Mouse (Mus musculus) left cerebral cortex, postnatal 4 days (tissue): ENCODE measurements around the gene Nup62. TPM values are rescaled to one million over a fixed set of nuclear protein-coding genes. Genes with fewer than 3 reads are reported as not detected.

Source experiments
- DNase-seq: peaks from one replicate; pipeline ENCODE4 v3.0.0-alpha.2; 2022
- intact Hi-C: fragments of 180-260 bp; cut with DNase I; formaldehyde crosslinking; loops from one replicate; pipeline ENCODE4 v1.15.1; 2025
- total RNA-seq, 2 experiments: library from RNA; stranded (reverse); gene quantifications; 2 replicates each; pipeline ENCODE4 v1.2.3; 2021

Nup62 gene
- total RNA-seq, 2 experiments from 2014 or later: 50.3 to 51.1 TPM

GRCm38 (mm10) chr7:44848561-44849415, 32.9 kb downstream of the Nup62 start, which contains the start of the genes Akt1s1 and Tbc1d17:
TSS of gene Akt1s1 (plus strand) at chr7:44848991.
TSS of gene Tbc1d17 (minus strand) at chr7:44849079.
- intact Hi-C loops: no loop called here

DNA sequence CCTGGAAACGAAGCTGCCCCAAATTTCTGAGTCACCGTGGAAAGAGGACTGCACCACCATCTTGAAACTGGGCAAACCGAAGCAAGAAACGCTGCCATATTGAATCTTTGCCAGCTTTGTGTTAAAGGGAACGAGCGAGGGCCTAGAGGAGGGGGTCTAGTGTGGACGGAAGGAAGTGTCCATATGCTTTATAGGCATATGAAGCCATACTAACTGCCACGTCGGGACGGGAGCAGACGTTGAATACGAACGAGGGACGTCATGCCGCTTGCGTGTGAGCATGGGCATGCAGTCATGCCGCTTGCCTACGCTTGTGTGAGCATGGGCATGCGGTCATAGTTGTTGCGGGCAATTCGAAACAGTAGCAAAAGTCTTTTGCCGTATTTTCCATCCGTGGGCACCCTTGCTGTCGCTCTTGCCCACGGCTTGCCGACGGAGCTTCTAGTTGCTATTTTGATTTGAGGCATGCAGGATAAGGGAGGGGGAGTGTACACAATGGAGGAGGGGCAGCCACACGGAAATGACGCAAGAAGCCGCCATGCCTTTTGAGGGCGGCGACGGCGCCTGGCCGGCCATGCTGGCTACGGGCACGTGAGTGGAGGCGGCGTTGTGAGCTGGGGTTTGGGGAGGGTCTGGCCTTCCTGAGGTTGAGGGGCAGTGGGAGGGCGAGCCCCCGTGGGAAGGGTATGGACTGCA, 33.7 kb downstream of the Nup62 start:
- peak; percentile 92 for DNase-seq
- intact Hi-C loops: no loop called here

More at GRCm38 (mm10) chr7:44848561-44849415, 32.9 kb downstream of the Nup62 start, which contains the start of the genes Akt1s1 and Tbc1d17:
- DNase-seq: peak; percentile 99

GRCm38 (mm10) chr7:44850146-44850545, 34.3 kb downstream of the Nup62 start:
- intact Hi-C loops: no loop called here

DNA sequence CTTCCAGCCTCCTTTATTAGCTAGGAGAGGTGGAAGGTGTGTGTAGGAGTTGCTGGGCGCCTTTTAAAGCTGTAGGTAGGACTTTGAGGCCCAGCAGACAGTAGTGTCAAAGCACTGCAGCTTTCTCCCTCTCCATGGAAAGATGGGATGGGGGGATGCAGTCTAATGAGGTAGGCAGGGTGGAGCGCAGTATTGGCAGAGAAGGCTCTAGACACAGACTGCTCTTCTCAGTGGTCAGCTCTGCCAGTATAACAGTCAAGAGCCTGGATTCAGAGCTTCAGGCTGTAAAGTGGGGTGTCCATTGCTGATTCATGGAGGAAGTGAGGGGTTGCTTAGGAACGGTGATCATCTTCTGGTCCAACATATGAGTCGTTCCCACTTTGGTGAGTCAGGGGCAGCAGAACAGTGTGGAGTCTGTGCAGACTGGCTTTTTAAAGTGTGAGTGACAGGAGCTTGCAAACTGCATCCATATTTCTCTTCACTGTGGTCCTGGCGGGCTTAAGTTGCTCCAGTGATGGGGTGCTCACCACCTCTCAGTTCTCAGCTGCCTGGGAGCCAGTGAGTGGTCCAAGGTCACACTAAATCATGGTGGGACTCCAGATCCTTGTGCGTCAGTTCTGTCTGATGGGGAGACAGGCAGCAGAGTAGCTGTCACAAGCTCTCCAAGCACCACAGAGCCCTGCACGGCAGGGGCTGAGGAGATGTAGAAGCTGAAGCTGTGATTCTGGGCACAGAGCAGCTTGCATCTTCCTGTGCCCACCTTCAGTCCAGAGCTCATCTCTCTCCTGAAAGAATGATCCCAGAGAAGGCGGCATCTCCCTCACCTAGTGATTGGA, 35.1 kb downstream of the Nup62 start:
- no peak for DNase-seq
- intact Hi-C loops: no loop called here

More at GRCm38 (mm10) chr7:44850146-44850545, 34.3 kb downstream of the Nup62 start:
- peak; percentile 88 for DNase-seq

DNA sequence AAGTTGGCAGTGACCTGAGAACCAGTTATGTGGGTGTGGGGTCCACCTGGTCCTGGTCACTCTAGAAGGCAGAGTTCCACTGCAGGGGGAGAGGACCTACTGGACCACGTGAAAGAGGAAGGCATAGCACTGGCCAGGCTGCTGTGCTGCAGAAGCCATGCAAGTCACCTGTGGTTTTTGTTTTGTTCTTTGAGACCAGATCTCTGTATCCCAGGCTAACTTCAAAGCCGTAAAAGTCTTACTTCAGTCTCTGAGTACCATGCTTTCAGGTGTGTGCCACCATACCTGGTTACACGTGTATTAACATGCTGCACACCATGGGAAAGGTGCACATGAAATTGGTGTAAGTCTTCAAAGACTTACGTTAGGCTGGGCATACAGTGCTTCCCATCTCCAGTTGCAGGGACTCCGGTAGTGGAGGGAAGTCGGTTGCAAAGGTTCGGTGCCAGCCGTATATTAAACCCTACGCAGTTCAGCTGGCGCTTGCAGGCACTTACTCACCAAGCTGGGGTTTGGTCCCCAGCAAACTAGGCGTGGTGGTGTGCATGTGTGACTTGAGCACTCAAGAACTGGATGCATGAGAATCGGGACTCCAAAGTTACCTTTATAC, 35.8 kb downstream of the Nup62 start:
- DNase-seq: no peak
- intact Hi-C loops: no loop called here

DNA sequence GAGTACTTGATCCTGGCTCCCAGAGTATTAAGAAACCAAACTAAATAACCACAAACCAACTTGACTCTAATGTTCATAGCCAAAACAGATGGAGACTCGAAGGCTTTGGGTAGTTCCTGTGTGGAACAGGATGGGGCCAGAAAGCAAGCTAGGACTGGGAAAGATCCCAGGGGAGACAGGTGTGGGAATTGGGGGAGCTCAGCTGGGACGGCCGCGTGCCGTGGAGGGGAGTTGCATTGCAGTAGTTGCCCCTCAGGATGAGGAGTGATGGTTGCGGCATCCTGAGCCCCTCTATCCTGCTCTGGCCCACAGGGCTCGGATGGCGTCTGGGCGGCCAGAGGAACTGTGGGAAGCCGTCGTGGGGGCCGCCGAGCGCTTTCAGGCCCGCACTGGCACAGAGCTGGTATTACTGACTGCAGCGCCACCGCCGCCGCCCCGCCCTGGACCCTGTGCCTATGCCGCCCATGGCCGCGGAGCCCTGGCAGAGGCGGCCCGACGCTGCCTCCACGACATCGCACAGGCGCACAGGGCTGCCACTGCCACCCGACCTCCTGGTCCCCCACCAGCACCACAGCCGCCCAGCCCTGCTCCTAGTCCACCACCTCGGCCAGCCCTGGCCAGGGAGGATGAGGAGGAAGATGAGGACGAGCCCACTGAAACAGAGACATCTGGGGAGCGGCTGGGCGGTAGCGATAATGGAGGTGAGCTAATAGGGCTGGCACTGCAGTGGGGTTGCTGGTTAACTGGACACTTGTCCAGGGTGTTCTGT, 36.6 kb downstream of the Nup62 start:
- DNase-seq: no peak
- intact Hi-C loops: no loop called here

- intact Hi-C loops: no loop called here
- DNase-seq: no peak
Measured at GRCm38 (mm10) chr7:44853065-44853464, 37.2 kb downstream of the Nup62 start.

DNA sequence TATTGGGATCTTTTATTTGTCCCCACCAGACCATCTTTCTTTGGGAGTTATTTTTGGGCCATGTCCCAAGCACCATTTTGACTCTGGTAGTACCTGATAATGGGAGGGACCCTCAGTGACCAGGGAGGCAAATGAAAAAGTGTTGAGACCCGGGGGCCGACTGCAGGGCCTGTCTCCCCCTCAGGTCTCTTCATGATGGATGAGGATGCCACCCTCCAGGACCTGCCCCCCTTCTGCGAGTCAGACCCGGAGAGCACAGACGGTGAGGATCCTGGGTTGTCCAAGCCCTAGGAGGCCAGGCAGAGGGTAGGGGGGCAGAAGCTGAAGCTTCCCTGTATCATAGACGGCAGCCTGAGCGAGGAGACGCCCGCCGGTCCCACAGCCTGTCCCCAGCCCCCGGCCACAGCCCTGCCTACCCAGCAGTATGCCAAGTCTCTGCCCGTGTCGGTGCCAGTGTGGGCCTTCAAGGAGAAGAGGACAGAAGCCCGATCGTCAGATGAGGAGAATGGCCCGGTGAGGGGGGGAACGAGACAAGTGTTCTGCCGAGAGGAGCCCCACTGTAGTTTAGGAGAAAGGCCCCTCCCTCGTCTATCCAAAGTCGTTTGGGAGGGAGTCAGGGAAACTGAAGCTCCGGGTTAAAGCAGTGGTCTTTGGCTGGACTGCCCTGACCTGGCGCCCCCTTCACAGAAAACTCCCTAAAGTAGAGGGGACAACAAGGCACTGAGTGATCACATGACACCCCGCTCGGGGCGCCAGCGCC, 37.9 kb downstream of the Nup62 start:
- intact Hi-C loops: no loop called here
- DNase-seq: no peak

DNA sequence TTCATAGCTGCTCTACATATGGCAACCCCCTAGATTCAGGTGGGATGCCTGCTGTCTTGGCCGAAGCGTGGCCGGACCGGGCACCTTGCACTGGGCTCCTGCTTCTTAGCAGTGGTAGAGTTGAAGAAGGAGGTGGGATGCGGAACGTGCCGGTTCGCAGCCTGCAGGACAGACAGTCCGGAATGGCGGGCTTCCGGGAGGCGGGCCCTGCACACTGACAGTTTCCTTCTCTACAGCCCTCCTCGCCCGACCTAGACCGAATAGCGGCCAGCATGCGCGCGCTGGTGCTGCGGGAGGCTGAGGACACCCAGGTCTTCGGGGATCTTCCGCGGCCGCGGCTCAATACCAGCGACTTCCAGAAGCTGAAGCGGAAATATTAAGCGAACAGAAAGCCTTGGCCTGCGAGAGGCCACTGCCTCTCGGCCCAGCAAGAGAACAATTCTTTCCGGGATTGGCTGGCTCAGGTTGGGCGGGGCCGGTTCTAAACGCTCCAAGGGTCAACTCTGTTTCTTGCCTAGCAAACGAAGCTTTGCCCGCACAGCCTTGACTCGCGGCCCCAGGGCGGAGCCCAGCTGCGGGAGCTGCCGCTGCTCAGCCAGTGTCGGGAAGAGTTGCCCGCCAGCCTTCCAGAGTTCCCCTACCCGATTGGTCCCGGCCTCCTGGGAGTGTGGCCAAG, 38.6 kb downstream of the Nup62 start:
- intact Hi-C loops: no loop called here
- DNase-seq: peak; percentile 81

DNA sequence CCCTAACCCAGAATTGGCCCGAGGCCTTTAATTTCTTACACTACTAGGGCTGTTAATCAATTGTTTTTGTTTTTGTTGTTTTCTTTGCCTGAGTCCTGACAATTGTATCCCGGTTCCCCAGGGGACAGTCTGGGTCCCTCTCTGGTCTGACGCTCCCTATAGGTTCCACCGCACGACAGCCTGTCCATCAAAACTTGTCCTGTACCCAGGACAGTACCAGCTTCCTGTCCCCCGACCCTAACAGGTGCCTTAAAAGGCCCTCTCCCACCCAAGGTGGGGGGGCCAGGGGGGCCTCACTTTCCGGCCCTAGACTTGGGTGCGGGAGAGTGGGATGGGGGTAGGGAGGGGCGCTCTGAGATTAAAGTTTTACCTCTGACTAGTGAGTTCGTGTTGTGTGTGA, 39.1 kb downstream of the Nup62 start:
- DNase-seq: no peak
- intact Hi-C loops: no loop called here

- intact Hi-C loops: no loop called here
- DNase-seq: no peak
Measured at GRCm38 (mm10) chr7:44856265-44856916, 40.5 kb downstream of the Nup62 start.

- DNase-seq: peak; percentile 83
- intact Hi-C loops: no loop called here
Measured at GRCm38 (mm10) chr7:44857042-44857552, 41.2 kb downstream of the Nup62 start, which contains the start of gene Pnkp. TSS of gene Pnkp (plus strand) at chr7:44857139.

DNA sequence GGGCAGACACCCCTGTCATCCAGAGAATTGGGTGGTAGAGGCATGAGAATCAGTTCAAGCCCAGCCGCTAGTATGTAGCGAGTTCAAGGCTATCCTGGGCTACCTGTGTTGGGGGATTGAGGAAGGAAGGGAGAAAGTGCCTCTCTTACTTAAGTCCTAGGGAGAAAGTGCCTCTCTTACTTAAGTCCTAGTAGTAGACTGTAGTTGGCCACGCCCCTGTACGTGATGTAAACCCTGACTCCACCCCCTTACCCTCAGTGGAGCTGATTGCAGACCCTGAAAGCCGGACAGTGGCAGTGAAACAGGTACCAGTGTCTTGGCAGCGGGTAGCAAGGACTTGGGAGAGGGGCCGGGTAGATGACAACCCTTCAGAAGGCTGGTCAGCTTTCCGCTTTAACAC, 42.0 kb downstream of the Nup62 start:
- intact Hi-C loops: no loop called here
- no peak for DNase-seq

DNA sequence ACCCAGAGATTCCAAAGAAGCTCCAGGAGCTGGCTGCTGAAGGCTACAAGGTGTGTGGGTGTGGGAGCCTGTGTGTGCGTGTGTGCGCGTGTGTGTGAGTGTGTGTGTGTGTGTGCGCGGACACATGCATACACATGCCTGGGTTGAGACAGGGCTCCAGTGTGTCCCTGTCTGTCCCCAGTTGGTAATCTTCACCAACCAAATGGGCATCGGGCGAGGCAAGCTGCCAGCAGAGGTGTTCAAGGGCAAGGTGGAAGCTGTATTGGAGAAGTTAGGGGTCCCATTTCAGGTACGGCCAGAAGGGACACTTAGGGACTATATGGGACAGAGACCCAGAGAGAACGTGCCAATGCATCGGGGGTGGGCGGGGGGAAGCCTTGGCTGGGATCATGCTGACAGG, 44.0 kb downstream of the Nup62 start:
- intact Hi-C loops: no loop called here
- DNase-seq: no peak

GRCm38 (mm10) chr7:44860576-44861428, 44.9 kb downstream of the Nup62 start:
- DNase-seq: peak; percentile 86
- intact Hi-C loops: no loop called here

DNA sequence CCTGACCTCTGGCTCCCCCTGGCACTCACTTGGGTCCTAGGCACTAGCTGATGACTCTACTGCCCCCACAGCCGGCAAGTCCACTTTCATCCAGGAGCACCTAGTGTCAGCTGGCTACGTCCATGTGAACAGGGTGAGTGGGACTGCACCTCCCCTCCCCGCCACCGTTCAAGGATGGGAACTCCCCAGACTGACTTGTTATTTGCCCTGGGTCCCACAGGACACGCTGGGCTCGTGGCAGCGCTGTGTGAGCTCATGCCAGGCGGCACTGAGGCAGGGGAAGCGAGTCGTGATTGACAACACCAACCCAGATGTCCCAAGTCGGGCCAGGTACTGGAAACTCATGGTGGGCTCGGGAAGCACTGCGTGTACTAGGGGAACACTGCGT, 45.5 kb downstream of the Nup62 start:
- DNase-seq: peak; percentile 32
- intact Hi-C loops: no loop called here

DNA sequence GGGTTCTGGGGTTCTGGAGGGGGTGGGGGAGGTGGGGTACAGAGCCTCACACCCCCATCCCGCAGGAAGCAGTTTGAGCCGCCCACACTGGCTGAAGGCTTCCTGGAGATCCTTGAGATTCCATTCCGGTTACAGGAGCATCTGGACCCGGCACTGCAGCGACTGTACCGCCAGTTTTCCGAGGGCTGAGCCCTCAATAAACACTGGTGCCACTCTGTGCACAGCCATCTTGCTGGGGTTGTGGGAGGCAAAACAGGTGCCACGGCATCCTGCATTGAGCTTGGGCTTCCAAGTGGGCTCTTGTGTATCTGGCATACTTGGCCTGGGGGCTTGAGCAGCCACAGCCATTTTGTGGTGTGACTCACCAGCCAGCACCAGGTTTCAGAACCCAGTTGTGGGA, 46.5 kb downstream of the Nup62 start:
- intact Hi-C loops: no loop called here
- no peak for DNase-seq
